Mouse (Mus musculus) layer of hippocampus, postnatal 10 days (tissue): Measurements from ENCODE around the gene Zrsr1. TPM values are rescaled to one million over a fixed set of nuclear protein-coding genes. Genes with fewer than 3 reads are reported as not detected.

Experiments used
- DNase-seq, 2 experiments: peaks; one replicate each; pipeline ENCODE4 v3.0.0; 2021; ENCODE audit warnings: low spot score in 2 of 2
- long read RNA-seq: library from polyadenylated mRNA; stranded (forward); transcript quantifications from one replicate; pipeline ENCODE4 v2.0.0, GENCODE M21; 2023
- total RNA-seq, 2 experiments: library from RNA; stranded (reverse); gene quantifications; 2 replicates each; pipeline ENCODE4 v1.2.3; 2021

Zrsr1 gene
- 10 to 100 TPM; 49.6 to 50.9 TPM for total RNA-seq
- long read RNA-seq, full-length matches to known transcripts, result 45 of 45 reads
- long read RNA-seq, partial matches to known transcripts, result 0 of 45 reads
- long read RNA-seq, other reads (novel, unspliced or antisense), result 0 of 45 reads

GRCm38 (mm10) chr11:22971835-22972709, at the start of gene Zrsr1:
Gene Zrsr1, plus strand, starts transcription at chr11:22972005.
- DNase-seq, result peak; percentile 46 to 61

- no peak for DNase-seq
These were observed 49.3 kb upstream of the Zrsr1 start for GRCm38 (mm10) chr11:22922546-22922945.

DNA sequence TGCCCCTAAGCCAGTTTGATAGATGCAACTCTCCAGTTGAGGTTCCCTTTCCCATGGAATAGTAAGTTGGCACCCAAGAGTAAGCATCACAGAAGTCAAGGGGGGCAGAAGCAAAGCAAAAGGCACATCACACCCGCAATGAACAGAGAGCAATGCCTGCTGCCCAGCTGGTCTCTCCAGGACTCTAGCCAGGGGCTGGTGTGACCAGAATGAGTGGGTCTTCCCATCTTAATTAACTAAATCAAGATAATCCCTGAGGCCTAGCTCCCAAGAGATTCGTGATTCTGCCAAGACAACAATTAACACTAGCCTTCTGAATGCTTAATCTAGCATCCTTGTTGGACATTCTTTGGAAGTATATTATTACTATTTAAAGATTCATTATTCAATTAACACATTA, 48.2 kb upstream of the Zrsr1 start:
- DNase-seq, result no peak

- no peak for DNase-seq
These were observed 43.1 kb upstream of the Zrsr1 start for GRCm38 (mm10) chr11:22928586-22929169.

DNA sequence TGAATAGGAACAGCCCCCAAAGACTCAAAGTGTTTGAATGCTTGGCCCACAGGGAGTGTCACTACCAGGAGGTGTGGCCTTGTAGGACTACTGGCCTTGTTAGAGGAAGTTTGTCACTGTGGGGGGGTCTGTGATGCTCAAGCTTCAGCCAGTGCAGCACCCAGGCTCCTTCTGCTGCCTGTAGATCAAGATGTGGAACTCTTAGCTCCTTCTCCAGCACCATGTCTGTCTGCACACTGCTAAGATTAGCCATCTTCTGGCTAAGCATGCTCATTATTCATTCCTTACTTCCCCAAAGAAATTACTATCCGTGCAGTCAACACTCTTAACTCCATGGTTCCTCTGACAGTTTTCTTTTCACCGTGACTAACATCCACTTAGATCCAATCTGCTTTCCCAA, 41.7 kb upstream of the Zrsr1 start:
- no peak for DNase-seq

DNA sequence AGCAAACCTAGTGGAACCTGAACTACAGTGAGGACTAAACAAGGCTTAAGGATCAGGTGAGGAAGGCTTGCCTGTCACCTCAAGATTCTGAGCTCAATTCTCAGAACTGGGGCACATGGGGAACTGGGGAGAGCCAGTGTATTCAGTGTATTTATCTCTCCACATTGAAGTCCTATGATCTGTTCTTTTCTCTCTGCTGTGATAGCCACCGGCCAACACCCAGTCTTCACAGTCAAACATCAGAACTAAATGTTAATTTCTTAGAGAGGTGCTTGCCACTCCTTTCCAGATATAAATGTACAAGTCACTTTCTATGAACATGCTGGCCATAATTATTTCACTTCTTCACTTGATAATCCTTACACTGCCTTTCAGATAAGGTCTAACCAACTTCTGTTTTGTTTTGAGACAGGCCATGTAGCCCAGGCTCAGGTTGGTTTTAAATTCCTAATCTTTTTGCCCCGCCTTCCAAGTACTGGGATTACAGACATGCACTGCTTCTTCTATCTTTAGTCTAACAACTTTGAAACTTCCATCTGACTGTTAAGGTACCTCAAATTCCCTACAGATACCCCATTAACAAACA, 40.4 kb upstream of the Zrsr1 start:
- DNase-seq, result no peak

GRCm38 (mm10) chr11:22932167-22932566, 39.6 kb upstream of the Zrsr1 start:
- no peak for DNase-seq

GRCm38 (mm10) chr11:22936446-22937125, 35.2 kb upstream of the Zrsr1 start:
- no peak for DNase-seq

- no peak for DNase-seq
These were observed 34.0 kb upstream of the Zrsr1 start for GRCm38 (mm10) chr11:22937716-22938316.

GRCm38 (mm10) chr11:22938983-22939382, 32.8 kb upstream of the Zrsr1 start:
- DNase-seq, result no peak

- no peak for DNase-seq
These were observed 22.7 kb upstream of the Zrsr1 start for GRCm38 (mm10) chr11:22949101-22949500.

DNA sequence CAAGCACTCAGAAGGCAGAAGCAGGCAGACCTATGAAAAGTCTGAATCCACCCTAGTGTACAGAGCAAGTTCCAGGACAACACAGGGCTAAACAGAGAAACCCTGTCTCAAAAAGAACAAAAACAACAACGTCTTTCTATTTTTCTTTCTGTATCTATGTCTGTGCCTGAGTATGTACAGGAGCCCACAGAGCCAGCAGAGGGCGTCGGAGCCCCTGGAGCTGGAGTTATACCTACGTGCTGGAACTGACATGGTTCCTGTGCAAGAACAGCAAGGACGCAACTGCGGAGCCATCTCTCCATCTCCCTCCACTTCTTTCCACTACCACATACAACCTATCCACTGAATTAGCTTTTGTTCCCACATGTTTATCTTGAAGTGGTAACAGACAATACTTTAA, 21.7 kb upstream of the Zrsr1 start:
- no peak for DNase-seq

GRCm38 (mm10) chr11:22952668-22953067, 19.1 kb upstream of the Zrsr1 start:
- no peak for DNase-seq

GRCm38 (mm10) chr11:22956346-22956745, 15.5 kb upstream of the Zrsr1 start:
- no peak for DNase-seq

DNA sequence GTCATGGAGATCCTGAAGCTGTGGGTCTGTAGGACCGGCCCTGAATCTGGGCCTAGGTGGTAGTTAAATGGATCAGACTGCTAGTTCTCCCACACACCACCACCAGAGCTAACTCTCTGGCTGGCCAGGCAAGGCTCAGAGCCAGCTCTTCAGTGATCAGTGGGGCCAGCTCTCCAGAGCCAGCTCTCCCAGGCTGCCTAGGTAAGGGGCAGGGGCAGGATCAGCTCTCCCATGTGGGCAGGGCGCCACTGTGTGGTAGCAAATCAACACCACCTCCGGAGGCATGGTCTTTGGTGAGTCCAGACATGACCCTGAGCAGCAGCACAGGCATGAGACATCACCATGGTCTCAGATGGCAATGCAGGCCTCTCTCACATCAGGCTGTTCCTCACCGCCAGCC, 15.0 kb upstream of the Zrsr1 start:
- DNase-seq, result peak; percentile 37 to 66

- no peak for DNase-seq
These were observed 13.9 kb upstream of the Zrsr1 start for GRCm38 (mm10) chr11:22957791-22958374.

DNA sequence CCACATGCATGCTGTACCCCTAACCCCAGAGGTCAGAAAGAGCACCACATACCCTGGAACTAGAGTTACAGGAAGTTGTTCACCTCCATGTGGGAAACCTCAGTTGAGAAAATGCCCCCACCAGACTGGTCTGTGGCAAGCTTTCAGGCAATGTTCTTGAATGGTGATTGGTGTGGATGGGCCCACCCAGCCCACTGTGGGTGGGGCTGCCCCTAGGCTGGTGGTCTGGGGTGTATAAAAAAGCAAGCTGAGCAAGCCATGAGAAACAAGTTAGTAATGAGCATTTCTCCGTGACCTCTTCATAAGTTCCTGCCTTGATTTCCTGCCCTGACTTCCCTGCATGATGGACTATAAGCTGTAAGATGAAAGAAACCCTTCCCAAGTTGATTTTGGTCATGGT, 9.7 kb upstream of the Zrsr1 start:
- no peak for DNase-seq

DNA sequence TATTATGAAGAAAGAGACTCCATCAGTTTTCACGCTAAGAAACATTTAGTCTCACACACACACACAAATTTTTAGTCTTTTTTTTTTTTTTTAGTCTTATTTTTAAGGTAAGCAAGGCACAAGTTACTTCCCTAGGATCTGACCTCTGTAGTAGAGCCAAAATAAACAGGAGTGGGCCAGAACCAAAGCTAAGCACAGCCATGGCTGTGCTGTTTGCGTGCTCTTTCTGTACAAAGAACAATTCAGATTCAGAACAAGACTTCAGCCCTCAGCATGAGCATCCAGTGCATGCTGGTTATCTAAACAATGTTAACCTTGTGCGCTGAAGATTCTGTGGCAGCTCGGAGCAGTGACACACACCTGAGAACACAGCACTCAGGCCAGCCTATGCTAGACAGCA, 7.4 kb upstream of the Zrsr1 start:
- no peak for DNase-seq

- DNase-seq, result no peak
These were observed 6.3 kb upstream of the Zrsr1 start for GRCm38 (mm10) chr11:22965503-22965902.

DNA sequence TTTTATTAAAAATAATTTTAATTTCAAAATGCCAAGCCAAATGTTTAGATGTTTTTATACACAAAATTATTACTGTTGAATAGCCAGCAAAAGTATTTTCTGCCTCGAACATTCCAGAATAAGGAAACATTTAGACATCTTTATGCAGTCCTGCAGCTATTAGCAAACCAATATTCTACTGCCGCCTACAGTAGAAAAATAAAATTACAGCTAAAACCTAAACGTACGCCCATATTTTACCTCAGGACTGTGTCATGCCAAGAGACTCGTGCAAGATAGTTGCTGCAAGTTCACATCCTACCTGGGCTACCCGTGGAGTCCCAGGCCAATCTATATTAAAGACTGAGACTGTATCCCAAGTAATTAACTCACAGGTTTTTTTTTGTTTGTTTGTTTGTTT, 2.3 kb upstream of the Zrsr1 start:
- no peak for DNase-seq

DNA sequence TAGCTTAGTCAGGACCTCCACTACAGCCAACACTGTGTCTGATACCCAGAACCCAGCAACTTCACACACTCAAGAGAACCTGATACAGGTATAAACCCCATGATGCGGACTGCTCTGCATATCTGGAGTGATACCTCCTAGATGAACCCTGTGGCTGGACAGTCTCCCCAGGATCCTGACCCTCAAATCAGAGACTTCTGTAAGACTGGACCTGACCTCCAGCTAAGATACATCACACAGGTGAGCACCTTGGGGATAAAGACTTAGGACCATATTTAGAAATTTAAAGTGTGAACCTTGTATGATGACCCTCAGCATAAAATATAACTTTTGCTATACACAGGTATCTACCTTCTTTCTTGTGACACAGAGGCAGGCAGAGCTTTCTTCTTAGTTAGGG, 1.3 kb upstream of the Zrsr1 start:
- DNase-seq, result no peak
